Mouse (Mus musculus) testis, adult 2 months (tissue): Measurements from ENCODE around the gene Sh3bp4. TPM values are rescaled to one million over a fixed set of nuclear protein-coding genes. Genes with fewer than 3 reads are reported as not detected.

Experiments used
- H3K27ac ChIP-seq: fragments of 200-500 bp; 2 replicates; pipeline ENCODE4 v1.5.1; 2012; ENCODE audit warnings: low read depth, low read length; ENCODE audit not compliant: control insufficient read depth, insufficient read depth
- H3K27me3 ChIP-seq: fragments of 200-500 bp; 2 replicates; pipeline ENCODE4 v1.6.1; 2012; ENCODE audit warnings: mild to moderate bottlenecking, low read length, moderate library complexity; ENCODE audit not compliant: control insufficient read depth, insufficient read depth
- H3K36me3 ChIP-seq: fragments of 200-500 bp; 2 replicates; pipeline ENCODE4 v1.6.1; 2012; ENCODE audit warnings: mild to moderate bottlenecking, low read length; ENCODE audit not compliant: control insufficient read depth, insufficient read depth
- H3K4me1 ChIP-seq: fragments of 200-500 bp; 2 replicates; pipeline ENCODE4 v1.6.1; 2012; ENCODE audit warnings: low read length; ENCODE audit not compliant: control insufficient read depth, insufficient read depth
- H3K4me3 ChIP-seq: fragments of 200-500 bp; 2 replicates; pipeline ENCODE4 v1.5.1; 2012; ENCODE audit warnings: low read depth, mild to moderate bottlenecking, low read length, moderate library complexity, mixed read lengths; ENCODE audit not compliant: control insufficient read depth
- CTCF ChIP-seq: fragments of 200-500 bp; IDR thresholded peaks from 2 replicates; pipeline ENCODE4 v1.5.1; 2012; ENCODE audit warnings: low read depth, mild to moderate bottlenecking, inconsistent platforms, low read length, moderate library complexity; ENCODE audit not compliant: control insufficient read depth, insufficient read depth, insufficient replicate concordance
- POLR2A ChIP-seq: fragments of 200-500 bp; IDR thresholded peaks from 2 replicates; pipeline ENCODE4 v1.6.1; 2012; ENCODE audit warnings: low read depth, mild to moderate bottlenecking, inconsistent platforms, low read length, moderate library complexity; ENCODE audit not compliant: control insufficient read depth
- polyA plus RNA-seq: library from polyadenylated mRNA; depleted of rRNA; stranded (reverse); fragments of >200 nt; gene quantifications from 2 replicates; pipeline ENCODE4 v1.2.3, GENCODE M21; 2012

Gene Sh3bp4
- polyA plus RNA-seq, 1 experiment, result 2.6 TPM

DNA sequence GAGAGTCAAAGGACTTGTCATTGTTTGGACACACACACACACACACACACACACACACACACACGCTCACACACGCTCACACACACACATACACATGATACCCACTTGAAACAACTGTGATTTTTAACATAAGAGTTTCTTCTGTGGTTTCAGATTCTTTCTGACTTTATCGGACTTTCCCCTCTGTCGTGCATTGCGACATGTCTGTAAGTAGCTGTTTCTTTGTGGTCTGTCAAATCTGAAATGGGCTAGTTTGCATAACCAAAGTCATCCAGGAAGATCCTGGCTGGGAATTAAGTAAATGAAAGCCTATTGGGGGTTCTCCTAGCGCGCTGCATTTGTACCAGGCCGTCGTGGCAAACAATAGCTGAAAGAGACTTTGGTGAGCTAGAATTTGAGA, 8.5 kb downstream of the Sh3bp4 start:
- Histone ChIP-seq H3K4me1 (no peaks in the 10 kb centered on the region; the same call in 1 of the 2 replicates), H3K27me3 (no peaks in the 10 kb centered on the region), H3K27ac (no peak overlapping the region), H3K4me3 (no peak overlapping the region), H3K36me3 (no peaks in the 10 kb centered on the region)
- no peak for TF ChIP-seq POLR2A
- TF ChIP-seq CTCF, result no peak

DNA sequence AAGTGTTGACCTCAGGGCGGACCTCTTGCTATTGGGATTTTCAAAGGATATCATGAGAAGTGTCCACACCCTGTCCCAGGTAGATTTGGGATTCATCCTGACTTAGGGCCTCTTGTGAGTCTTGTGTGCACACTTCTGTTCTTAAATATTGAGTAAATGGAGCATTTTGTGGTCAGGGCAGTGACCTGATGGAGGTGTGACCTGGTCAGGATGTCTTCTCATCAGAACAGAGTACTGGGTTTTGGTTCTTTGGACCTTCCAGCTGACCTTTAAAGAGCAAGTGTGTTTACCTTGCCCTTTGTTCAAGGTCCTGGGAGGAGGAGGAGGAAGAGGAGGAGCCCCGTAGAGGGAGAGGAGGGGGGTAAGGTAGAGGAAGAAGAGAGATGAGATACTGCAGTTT, 9.0 kb downstream of the Sh3bp4 start:
- TF ChIP-seq POLR2A (no peak), CTCF (no peak)
- H3K4me1 ChIP-seq, result no peaks in the 10 kb centered on the region; the same call in 1 of the 2 replicates

DNA sequence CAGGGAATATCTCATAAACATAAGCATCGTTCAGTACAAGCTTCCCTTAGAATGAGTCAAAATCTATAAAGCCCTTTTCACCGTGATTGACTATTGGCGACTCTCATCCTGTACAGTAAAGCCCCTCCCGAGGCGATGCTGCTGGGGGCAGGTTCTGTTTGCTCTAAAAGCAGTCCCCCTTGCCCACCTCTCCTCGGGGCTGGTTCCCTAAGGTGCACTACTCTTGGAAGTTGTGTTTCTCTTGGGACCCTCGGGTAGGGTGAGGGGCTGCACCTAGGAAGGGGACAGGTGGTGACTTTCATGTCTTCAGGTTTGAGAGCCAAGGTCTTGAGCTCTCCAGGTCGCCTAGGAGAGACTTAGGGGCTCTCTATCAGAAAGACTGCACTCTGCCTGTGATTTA, 10.2 kb downstream of the Sh3bp4 start:
- Histone ChIP-seq H3K4me1 (no peaks in the 10 kb centered on the region; the same call in 1 of the 2 replicates), H3K27ac (no peak overlapping the region), H3K36me3 (no peaks in the 10 kb centered on the region), H3K27me3 (no peaks in the 10 kb centered on the region), H3K4me3 (peak overlapping the region; percentile 10)
- TF ChIP-seq POLR2A (no peak), CTCF (no peak)

More for the DNA sequence above, 9.0 kb downstream of the Sh3bp4 start:
- Histone ChIP-seq H3K36me3 (no peaks in the 10 kb centered on the region), H3K27ac (no peak overlapping the region), H3K27me3 (no peaks in the 10 kb centered on the region), H3K4me3 (no peak overlapping the region)

DNA sequence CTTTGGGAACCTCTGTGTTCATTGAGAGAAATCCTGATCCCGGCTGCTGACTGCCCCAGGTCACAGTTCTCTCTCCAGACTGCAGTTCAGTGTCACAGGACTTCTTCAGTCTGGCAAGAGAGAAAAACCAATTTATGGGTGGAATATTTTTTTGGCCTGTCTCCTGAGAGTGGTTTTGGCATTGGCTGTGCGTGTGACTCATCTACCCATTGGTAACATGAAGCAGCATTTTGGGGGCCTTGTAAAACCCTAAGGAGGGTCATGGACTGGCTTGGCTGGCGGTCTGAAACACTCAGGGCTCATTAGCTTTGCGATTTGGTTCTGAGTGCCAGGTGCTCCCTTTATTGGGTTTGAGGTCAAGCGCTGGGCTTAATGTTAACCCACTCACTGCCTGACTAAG, 10.6 kb downstream of the Sh3bp4 start:
- Histone ChIP-seq H3K27ac (no peak overlapping the region), H3K4me3 (peak overlapping the region; percentile 10; the same call in 1 of the 2 replicates), H3K36me3 (no peaks in the 10 kb centered on the region), H3K27me3 (no peaks in the 10 kb centered on the region), H3K4me1 (no peaks in the 10 kb centered on the region; the same call in 1 of the 2 replicates)
- TF ChIP-seq CTCF, result no peak
- TF ChIP-seq POLR2A, result no peak

DNA sequence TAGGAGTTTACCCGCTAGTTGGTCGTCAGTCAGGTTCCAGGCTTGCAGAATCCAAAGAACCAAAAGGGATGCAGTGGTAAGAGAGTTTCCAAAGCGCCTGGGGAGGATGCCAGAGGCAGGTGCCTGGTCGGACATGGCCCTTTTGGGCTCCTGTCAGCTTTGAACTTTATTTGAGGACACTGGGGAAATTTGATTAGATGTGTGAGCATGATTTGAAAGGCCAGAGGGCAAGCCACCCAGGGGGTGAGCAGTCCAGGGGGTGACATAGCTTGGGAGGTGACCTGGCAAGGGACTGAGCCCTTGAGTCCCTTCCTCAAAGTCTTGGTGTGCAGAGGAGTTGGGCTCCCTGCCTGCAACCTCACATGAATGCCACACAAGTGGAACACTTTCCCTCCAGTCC, 11.2 kb downstream of the Sh3bp4 start:
- Histone ChIP-seq H3K4me1 (no peaks in the 10 kb centered on the region; the same call in 1 of the 2 replicates), H3K27ac (no peak overlapping the region), H3K4me3 (no peak overlapping the region), H3K36me3 (no peaks in the 10 kb centered on the region), H3K27me3 (no peaks in the 10 kb centered on the region)
- no peak for TF ChIP-seq CTCF
- no peak for TF ChIP-seq POLR2A

DNA sequence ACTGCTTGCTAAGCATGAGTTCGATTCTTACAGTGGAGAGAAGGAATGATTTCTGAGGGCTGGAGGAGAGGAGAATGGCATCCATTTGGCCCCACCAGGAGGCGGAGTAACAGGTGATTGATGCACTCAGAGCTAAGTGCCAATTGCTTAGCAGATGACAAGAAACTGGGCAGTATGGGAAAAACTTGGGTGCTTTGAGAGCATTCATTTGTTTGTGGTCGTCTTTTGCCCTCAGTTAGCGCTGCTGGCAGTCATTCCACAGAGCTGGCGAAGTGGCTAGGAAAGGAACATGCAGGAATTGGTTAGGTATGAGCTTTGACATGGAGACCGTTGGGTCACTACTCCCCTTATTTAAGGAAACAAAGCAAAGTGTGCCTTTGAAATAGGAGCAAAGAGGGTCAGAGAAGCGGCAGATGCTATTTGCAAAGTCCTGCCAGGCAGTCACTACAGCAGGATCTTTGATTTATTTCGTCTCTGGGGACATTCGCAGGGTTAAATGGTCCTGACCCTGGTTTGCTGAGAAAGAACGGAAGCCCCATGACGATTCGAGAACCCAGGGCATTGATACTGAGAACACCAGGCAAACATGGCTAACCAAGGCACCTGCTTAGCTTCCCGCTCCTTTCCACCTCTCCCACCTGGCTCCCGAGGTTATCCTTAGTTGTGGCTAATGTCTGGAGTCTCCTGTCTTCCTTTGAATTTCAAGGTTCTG, 12.1 kb downstream of the Sh3bp4 start:
- H3K36me3 ChIP-seq, result no peaks in the 10 kb centered on the region
- TF ChIP-seq CTCF, result no peak
- no peak for TF ChIP-seq POLR2A
- H3K4me1 ChIP-seq, result no peaks in the 10 kb centered on the region; the same call in 1 of the 2 replicates
- H3K27me3 ChIP-seq, result no peaks in the 10 kb centered on the region
- no peak overlapping the region for H3K4me3 ChIP-seq
- H3K27ac ChIP-seq, result no peak overlapping the region

DNA sequence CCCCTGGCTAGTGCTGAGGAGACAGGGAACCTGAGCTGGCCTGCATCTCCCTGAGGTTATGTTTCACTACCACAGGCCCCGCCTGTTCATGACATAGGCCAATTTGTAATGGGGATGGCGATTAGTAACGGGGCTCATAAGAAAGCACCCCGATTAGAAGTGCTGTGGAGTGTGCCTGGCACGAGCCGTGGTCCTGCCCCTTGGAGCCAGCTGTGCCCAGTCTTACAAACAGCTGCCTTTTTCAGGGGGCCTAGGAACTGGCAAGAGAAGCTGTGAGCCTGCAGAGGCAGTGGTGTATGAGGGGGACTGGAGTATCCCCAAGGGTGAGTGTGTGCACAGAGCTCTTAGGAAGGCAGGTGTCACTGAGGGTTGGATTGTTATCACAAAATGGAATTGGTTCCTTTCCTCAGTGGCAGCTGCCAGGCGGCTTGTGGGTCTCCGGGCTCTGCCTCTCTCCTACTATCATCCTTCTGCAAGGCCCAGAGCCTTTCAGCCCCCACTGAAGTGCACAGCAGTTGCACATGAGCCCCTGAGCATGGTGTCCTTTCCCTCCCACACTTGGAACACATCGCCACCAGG, 16.4 kb downstream of the Sh3bp4 start:
- Histone ChIP-seq H3K27ac (no peak overlapping the region), H3K4me3 (no peak overlapping the region)
- no peak for TF ChIP-seq POLR2A
- no peak for TF ChIP-seq CTCF

DNA sequence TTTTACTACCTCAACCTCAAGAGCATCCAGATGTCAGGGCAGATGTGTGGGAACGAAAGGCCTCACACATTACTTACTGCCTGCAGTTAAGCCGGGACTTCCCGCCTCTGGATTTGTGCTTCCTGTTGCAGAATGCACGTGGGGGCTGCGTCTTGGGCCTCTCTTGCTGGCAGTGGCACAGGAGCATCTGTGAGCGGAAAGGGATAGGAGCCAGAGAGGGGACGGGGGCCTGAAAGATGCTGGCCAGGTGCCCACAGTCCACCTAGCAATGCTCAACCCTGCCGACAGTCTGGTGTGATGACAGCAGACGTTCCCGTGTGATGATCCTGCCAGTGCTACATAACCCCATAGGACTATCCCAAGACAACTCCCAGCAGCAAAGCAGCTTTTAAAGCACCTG, 17.9 kb downstream of the Sh3bp4 start:
- peaks cover 8% of the 10 kb centered on the region for H3K4me1 ChIP-seq
- no peak overlapping the region for H3K27ac ChIP-seq
- no peak overlapping the region for H3K4me3 ChIP-seq
- no peaks in the 10 kb centered on the region for H3K27me3 ChIP-seq
- no peaks in the 10 kb centered on the region for H3K36me3 ChIP-seq
- TF ChIP-seq CTCF (no peak), POLR2A (no peak)

More for the DNA sequence above, 16.4 kb downstream of the Sh3bp4 start:
- Histone ChIP-seq H3K27me3 (no peaks in the 10 kb centered on the region), H3K36me3 (no peaks in the 10 kb centered on the region), H3K4me1 (no peaks in the 10 kb centered on the region)
